Mouse (Mus musculus): ENCODE results near the gene Madd.

GRCm38 (mm10) chr2:91187431-91187830, 3.8 kb upstream of the Madd start:
- TF ChIP-seq CTCF (IDR thresholded peaks at IDR 0.05; ENCODE audit: low read depth) (no peak), EP300 (IDR thresholded peaks at IDR 0.05; ENCODE audit: low read depth) (no peak)

All from liver, embryonic 14.5 days (tissue).